Mouse (Mus musculus) heart, adult 2 months (tissue): ENCODE data around the gene Chd9. TPM values are rescaled to one million over a fixed set of nuclear protein-coding genes. Genes with fewer than 3 reads are reported as not detected.
A peak's percentile ranks its signal among the peaks of the same experiment; 100 is the strongest.

Experiments
- DNase-seq, 2 experiments: peaks; one replicate each; pipeline ENCODE4 v3.0.0; 2021
- H3K27ac ChIP-seq: fragments of 200-600 bp; 2 replicates; pipeline ENCODE4 v1.8.1; 2022
- H3K27me3 ChIP-seq: fragments of 200-500 bp; 2 replicates; pipeline ENCODE4 v1.6.1; 2012; ENCODE audit warnings: mild to moderate bottlenecking, low read length, inconsistent platforms, mixed read lengths; ENCODE audit not compliant: control insufficient read depth, insufficient read depth
- H3K36me3 ChIP-seq: fragments of 200-500 bp; 2 replicates; pipeline ENCODE4 v1.6.1; 2012; ENCODE audit warnings: low read length, inconsistent platforms; ENCODE audit not compliant: control insufficient read depth, insufficient read depth
- H3K4me1 ChIP-seq: fragments of 200-500 bp; 2 replicates; pipeline ENCODE4 v1.6.1; 2011; ENCODE audit warnings: low read length; ENCODE audit not compliant: control insufficient read depth, insufficient read depth
- H3K4me3 ChIP-seq: fragments of 200-600 bp; 2 replicates; pipeline ENCODE4 v1.8.1; 2022
- H3K79me2 ChIP-seq: fragments of 200-500 bp; replicated peaks from 2 replicates; pipeline ENCODE4 v1.6.1; 2012; ENCODE audit warnings: mild to moderate bottlenecking, inconsistent platforms, low read length, moderate library complexity, mixed read lengths; ENCODE audit not compliant: control insufficient read depth, insufficient read depth
- H3K9ac ChIP-seq: fragments of 200-500 bp; 2 replicates; pipeline ENCODE4 v1.6.1; 2012; ENCODE audit warnings: low read depth, mild to moderate bottlenecking, control low read depth, inconsistent platforms, low read length, mixed read lengths
- CTCF ChIP-seq: fragments of 200-600 bp; IDR thresholded peaks from 2 replicates; pipeline ENCODE4 v1.8.1; 2022; ENCODE audit warnings: antibody characterized with exemption, mild to moderate bottlenecking, moderate library complexity
- EP300 ChIP-seq: fragments of 200-500 bp; IDR thresholded peaks from 2 replicates; pipeline ENCODE4 v1.6.1; 2011; ENCODE audit warnings: low read depth, low read length, control low read depth; ENCODE audit not compliant: insufficient read depth
- POLR2A ChIP-seq: fragments of 200-500 bp; IDR thresholded peaks from 2 replicates; pipeline ENCODE4 v1.6.1; 2011; ENCODE audit warnings: mild to moderate bottlenecking, low read depth, low read length, control low read depth; ENCODE audit not compliant: insufficient read depth
- WGBS: fragments of 180-500 bp; shearing (Covaris S2); methylation state at CpG from one replicate; pipeline ENCODE4 v1.1.7; 2018; 5-methylcytosine and 5-hydroxymethylcytosine counted together
- intact Hi-C: fragments of 180-260 bp; cut with DNase I; formaldehyde crosslinking; loops from one replicate; pipeline ENCODE4 v1.15.1; 2025
- polyA plus RNA-seq: library from polyadenylated mRNA; depleted of rRNA; stranded (reverse); fragments of >200 nt; gene quantifications from 2 replicates; pipeline ENCODE4 v1.2.3, GENCODE M21; 2012
- total RNA-seq, 2 experiments: library from RNA; stranded (reverse); gene quantifications; 2 replicates each; pipeline ENCODE4 v1.2.3; 2021

The Chd9 gene
- total and polyA plus RNA-seq, 3 experiments = 43.5 to 54.6 (median 49.7) TPM

DNA sequence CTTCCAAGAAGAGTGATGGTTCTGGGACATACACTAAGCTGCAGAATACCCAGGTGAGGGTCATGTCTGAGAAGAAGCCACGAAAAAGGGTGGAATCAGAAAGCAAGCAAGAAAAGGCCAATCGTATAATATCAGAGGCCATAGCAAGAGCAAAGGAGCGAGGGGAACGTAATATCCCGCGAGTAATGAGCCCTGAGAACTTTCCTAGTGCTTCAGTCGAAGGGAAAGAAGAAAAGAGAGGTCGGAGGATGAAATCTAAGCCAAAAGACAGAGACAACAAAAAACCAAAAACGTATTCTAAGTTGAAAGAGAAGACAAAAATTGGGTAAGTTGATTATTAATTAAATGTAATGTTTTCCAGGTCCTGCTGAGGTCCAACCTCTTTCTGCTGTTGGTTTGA lies 128.2 kb downstream of the Chd9 start:
- Histone ChIP-seq H3K4me3 (no peak overlapping the region; the same call in 1 of the 2 replicates), H3K4me1 (peaks cover 1% of the 10 kb centered on the region), H3K36me3 (peaks cover 21% of the 10 kb centered on the region), H3K79me2 (peaks cover 3% of the 10 kb centered on the region; the same call in 1 of the 2 replicates), H3K27me3 (no peaks in the 10 kb centered on the region), H3K27ac (no peak overlapping the region), H3K9ac (peak overlapping the region; percentile 55; the same call in 1 of the 2 replicates)
- no peak for DNase-seq
- intact Hi-C loops = no loop called here
- WGBS = 68% methylated on average over 9 of the region's 9 CpGs
- no peak for TF ChIP-seq EP300

DNA sequence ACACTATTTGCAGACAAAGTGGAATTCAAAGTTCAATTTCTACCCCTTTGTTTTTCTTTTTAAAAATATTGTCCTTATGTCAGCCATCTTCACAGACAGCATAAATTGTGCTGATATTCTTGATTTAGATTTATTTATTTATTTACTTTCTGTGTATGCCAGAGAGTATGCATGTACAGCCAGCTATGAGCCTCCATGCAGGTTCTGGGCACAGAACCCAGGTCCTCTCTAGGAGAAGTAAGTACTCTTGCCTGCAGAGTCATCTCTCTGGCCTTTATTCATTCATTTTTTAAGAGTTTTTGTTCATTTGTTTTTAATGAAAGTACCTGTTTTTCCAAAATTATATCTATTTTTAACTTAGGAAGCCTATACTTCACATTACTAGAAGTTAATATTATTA lies 129.6 kb downstream of the Chd9 start:
- TF ChIP-seq POLR2A (no peak), CTCF (no peak), EP300 (no peak)
- H3K9ac ChIP-seq = no peak overlapping the region
- H3K27me3 ChIP-seq = no peaks in the 10 kb centered on the region
- H3K79me2 ChIP-seq = peaks cover 5% of the 10 kb centered on the region
- H3K27ac ChIP-seq = no peak overlapping the region
- H3K4me1 ChIP-seq = peaks cover 3% of the 10 kb centered on the region
- H3K4me3 ChIP-seq = no peak overlapping the region
- DNase-seq = no peak
- peaks cover 24% of the 10 kb centered on the region for H3K36me3 ChIP-seq
- intact Hi-C loops = no loop called here

DNA sequence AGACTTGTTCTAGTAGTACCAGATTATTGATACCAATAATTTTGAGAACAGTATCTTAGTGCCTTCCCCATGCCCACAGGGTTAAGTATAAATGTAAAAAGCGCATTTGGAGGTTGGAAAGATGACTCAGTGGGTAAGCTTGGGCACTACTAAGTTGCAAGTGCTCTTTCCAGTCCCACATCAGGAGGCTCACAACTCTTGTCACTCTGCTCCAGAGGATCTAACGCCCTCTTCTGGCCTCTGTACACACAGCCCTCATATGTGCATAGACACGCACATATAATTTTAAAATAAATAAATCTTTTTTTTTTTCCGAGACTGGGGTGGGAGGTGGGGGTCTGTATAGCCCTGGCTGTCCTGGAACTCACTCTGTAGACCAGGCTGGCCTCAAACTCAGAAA lies 131.6 kb downstream of the Chd9 start:
- TF ChIP-seq CTCF (0 out of 2 replicates have a peak, but pooled peaks have one; percentile 4), POLR2A (no peak), EP300 (no peak)
- Histone ChIP-seq H3K4me1 (peaks cover 3% of the 10 kb centered on the region), H3K36me3 (peaks cover 24% of the 10 kb centered on the region), H3K27ac (no peak overlapping the region), H3K27me3 (no peaks in the 10 kb centered on the region), H3K4me3 (no peak overlapping the region), H3K9ac (no peak overlapping the region), H3K79me2 (peaks cover 5% of the 10 kb centered on the region)
- 90% methylated on average over 4 of the region's 4 CpGs for WGBS
- no peak for DNase-seq
- intact Hi-C loops = no loop called here

DNA sequence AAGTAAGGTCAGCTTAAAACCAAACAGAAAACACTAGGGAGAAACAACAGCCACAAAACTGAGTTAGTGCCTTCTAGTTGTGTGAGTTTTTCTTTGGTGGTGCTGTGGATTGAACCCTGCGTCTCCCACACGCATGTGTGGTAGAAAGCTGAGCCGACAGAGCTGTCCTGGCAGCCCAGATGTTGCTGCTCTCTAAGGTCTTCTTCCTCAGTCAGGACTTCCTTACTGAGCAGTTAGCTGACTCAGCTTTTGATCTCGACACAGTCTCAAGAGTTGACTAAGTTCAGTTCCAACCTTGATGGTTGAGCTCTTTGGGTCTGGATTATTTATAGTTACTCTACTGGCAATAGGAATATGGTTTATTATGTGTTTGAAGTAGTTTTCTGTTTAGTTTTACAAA lies 133.5 kb downstream of the Chd9 start:
- Histone ChIP-seq H3K4me1 (peaks cover 2% of the 10 kb centered on the region), H3K4me3 (no peak overlapping the region), H3K27me3 (no peaks in the 10 kb centered on the region), H3K36me3 (peaks cover 18% of the 10 kb centered on the region), H3K9ac (no peak overlapping the region), H3K27ac (no peak overlapping the region), H3K79me2 (peaks cover 5% of the 10 kb centered on the region)
- DNase-seq = peak in 1 of 2 experiments; percentile 18
- intact Hi-C loops = no loop called here
- 47% methylated on average over 4 of the region's 4 CpGs for WGBS
- no peak for TF ChIP-seq POLR2A
- TF ChIP-seq CTCF = no peak
- no peak for TF ChIP-seq EP300

DNA sequence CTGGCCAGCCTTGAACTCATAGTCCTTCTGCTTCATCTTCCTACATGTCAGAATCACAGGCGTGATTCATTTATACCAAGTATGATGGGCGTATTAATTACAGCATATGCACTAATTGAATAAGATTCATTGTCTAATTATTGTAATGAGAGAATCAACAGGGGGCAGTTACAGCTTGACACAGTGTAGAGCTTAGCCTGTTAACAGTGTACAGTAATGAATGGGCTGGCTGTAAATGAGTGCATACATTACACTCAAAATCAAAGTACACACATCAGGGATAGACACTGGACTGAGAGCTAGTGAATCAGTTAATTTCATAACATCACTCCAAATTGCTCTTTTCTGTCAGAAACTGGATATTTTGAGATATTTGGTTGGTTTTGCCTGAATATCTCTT lies 135.9 kb downstream of the Chd9 start:
- TF ChIP-seq CTCF (no peak), EP300 (no peak), POLR2A (no peak)
- peaks cover 4% of the 10 kb centered on the region; the same call in 1 of the 2 replicates for H3K79me2 ChIP-seq
- no peak for DNase-seq
- peaks cover 4% of the 10 kb centered on the region for H3K36me3 ChIP-seq
- no peak overlapping the region for H3K27ac ChIP-seq
- peaks cover 2% of the 10 kb centered on the region for H3K4me1 ChIP-seq
- no peak overlapping the region for H3K9ac ChIP-seq
- intact Hi-C loops = no loop called here
- H3K4me3 ChIP-seq = no peak overlapping the region
- no peaks in the 10 kb centered on the region for H3K27me3 ChIP-seq
- WGBS = 94% methylated on average over 2 of the region's 2 CpGs

DNA sequence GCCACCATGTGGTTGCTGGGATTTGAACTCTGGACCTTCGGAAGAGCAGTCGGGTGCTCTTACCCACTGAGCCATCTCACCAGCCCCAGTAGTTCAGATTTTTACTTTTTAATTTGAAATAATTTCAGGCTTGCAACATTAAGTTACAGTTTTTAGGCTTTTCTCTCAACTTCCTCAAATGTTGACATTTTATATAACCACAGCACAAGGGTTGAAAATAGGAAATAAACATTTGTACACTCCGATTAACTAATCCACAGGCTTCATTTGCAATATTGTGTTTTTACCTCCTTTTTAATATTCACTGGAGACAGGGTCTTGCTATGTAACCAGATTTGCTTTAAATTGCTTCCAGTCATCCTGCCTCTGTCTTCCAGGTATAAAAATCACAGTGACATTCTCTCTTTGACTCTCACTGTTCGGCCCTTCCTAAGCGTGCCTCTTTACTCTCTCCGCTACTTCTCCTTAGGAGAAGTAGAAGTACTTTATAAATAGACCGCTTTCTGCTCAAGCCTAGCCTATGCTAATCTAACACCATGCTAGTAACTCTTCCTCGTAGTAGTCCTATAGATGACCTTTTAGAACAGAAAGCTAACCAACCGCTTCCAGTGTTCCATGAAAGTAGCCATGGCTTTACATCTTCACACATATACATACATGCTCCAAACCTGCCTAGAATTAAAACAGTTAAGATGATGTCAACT lies 137.5 kb downstream of the Chd9 start:
- H3K36me3 ChIP-seq = peaks cover 4% of the 10 kb centered on the region
- TF ChIP-seq POLR2A (no peak), EP300 (no peak), CTCF (no peak)
- no peak overlapping the region for H3K9ac ChIP-seq
- H3K79me2 ChIP-seq = peaks cover 3% of the 10 kb centered on the region; the same call in 1 of the 2 replicates
- WGBS = 89% methylated on average over 9 of the region's 9 CpGs
- DNase-seq = no peak
- H3K27me3 ChIP-seq = no peaks in the 10 kb centered on the region
- no peak overlapping the region for H3K27ac ChIP-seq
- H3K4me1 ChIP-seq = peaks cover 2% of the 10 kb centered on the region
- no peak overlapping the region for H3K4me3 ChIP-seq
- intact Hi-C loops = no loop called here

DNA sequence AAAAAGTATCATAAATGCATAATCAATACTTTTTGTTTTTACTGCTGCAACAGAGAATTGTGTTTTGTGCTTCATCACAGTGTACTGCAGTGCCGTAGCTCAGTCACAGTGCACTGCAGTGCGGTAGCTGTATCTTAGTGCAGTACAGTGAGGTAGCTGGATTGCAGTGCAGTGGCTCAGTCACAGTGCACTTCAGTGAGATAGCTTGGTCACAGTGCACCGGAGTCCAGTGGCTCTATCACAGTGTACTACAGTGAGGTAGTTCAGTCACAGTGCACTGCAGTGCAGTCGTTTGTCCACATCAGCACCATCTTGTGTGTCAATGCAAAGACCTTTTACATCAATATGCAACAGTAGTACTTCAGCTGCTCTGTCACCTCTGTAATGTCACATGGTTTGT lies 140.2 kb downstream of the Chd9 start:
- no peak for TF ChIP-seq EP300
- TF ChIP-seq POLR2A = no peak
- no peak for TF ChIP-seq CTCF
- intact Hi-C loops = no loop called here
- H3K27ac ChIP-seq = no peak overlapping the region
- H3K4me3 ChIP-seq = no peak overlapping the region
- WGBS = 95% methylated on average over 4 of the region's 4 CpGs
- no peak for DNase-seq
- 0 out of 2 replicates have a peak, but pooled peaks cover 1% of the 10 kb centered on the region for H3K79me2 ChIP-seq
- no peak overlapping the region for H3K9ac ChIP-seq
- no peaks in the 10 kb centered on the region for H3K27me3 ChIP-seq
- H3K4me1 ChIP-seq = no peaks in the 10 kb centered on the region
- H3K36me3 ChIP-seq = no peaks in the 10 kb centered on the region
